Mouse (Mus musculus): Measurements from ENCODE around the gene Rnf150.

DNA sequence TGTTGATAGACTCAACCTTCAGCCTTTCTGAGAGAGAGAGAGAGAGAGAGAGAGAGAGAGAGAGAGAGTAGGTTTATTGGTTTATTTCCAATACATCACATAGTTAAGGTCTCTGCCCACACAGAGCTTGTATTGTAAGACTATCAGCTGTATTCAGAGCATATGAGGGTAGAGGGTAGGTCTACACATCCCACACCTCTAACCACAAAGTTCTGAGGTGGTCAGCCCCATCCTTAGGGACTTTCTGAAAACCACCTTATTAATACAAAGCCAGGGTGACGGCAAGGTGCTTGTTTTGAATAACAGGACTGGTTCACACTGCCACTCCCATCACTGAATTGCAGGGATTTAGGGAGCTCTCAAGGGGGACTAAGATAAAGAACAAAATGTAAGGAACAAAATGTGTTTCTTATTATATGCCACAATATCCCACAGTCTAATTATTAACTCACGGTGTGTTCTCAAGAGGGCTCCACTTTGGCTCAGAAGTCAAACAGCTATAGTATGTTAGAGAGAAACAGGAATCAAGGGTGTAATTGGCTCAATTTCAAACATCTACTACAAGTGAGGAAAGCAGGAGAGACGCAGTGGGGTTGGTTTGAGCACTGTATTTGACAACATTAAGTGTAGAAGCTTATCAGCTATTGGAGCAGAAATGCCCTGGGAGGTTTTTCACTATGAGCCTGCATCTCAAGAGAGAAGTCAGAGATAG is 132.7 kb downstream of the Rnf150 start:
- TF ChIP-seq CTCF (IDR thresholded peaks at IDR 0.05; ENCODE audit: borderline replicate concordance, control insufficient read depth, extremely low read depth, insufficient read depth, low read length, poor library complexity) (no peak), POLR2A (IDR thresholded peaks at IDR 0.05; ENCODE audit: control insufficient read depth, extremely low read depth, insufficient read depth, low read length, poor library complexity) (no peak)
